Mouse (Mus musculus): ENCODE measurements around the gene Zfp606. TPM values are rescaled to one million over a fixed set of nuclear protein-coding genes. Genes with fewer than 3 reads are reported as not detected.

The Zfp606 gene
- 3.6 to 10.8 TPM (median 9.3 TPM) in 3 replicates for total RNA-seq (2017)

DNA sequence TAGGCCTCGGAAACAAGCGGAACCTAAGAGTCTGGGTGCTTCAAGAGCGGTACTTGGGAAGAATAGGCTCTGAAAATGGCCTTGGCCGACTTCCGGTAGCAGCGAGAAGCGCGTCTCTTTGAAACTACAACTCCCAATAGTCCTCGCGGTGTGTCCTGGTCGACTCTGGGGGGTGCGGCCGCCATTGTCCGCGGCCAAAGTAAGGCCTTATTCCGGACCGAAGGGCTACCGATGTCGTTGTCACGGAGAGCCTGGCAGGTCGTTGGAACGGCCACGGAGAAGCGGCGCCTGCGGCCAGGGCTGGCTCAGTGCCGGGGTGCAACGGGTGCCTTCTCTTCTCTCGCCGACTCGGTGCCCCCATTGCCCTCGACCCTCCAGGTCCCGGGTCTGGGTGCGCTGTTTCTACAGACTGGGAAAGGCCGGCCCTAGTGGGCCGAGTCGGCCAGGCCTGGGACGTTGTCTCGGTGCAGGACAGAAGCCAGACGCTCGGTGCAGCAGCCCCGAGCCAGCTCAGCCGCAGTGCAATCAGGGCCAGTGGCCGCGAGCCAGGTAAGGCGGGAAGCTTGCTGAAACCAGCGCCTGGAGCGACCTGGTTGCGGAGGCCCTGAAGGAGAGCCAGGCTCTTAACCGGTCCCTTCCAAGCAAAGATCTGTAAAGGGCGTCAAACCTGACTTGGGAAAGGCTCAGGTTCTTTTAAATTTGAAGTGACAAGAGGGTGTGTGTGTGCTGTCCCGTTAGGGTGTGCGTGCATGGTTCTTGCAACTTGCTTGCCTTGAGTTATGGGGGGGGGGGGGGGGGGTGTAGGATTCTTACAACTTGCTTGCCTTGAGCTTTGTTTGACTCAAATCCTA lies at the start of gene Zfp606:
Gene Zfp606, plus strand, starts transcription at position 136 of the 851 bp plus-strand sequence.
- ATAC-seq (replicated peaks; ENCODE audit: insufficient number of reproducible peaks, low FRiP score, low TSS enrichment, poor library complexity, severe bottlenecking): peak; percentile 99

DNA sequence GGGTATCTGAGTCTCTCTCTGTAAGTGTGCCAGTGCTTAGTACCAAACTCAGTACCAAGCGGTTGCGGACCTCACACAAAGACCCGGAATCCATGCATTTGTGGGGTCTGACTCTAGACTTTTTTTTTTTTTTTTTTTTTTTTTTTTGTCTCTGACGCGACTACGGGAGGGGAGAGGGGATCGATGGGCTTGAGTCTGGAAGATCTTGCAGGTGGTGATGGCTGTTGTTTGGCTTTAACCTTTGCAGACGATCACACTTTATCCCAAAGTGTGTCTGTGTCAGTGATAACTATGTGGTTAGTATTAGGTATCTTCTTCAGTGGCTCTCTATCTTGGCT lies 885 bp downstream of the Zfp606 start:
- ATAC-seq (replicated peaks; ENCODE audit: insufficient number of reproducible peaks, low FRiP score, low TSS enrichment, poor library complexity, severe bottlenecking): no peak

DNA sequence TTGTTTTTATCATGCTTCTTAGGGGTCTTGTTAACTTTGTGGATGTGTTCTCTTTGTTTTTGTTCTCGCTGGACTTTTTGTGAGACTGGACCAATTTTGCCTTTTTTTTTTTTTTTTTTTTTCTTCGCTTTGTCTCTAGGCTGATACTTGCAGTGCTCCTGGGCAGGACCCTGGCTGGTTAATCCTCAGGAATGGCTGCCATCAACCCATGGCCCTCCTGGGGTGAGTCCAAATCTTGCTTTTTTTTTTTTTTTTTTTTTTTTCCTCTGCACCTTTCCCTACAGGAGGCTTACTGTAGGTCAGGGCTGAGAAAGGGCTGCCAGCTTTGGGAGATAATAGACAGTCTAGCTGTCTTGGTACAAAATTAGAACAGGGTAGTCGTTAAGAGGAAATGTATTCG lies 1.4 kb downstream of the Zfp606 start:
- no peak for ATAC-seq (replicated peaks; ENCODE audit: insufficient number of reproducible peaks, low FRiP score, low TSS enrichment, poor library complexity, severe bottlenecking)

DNA sequence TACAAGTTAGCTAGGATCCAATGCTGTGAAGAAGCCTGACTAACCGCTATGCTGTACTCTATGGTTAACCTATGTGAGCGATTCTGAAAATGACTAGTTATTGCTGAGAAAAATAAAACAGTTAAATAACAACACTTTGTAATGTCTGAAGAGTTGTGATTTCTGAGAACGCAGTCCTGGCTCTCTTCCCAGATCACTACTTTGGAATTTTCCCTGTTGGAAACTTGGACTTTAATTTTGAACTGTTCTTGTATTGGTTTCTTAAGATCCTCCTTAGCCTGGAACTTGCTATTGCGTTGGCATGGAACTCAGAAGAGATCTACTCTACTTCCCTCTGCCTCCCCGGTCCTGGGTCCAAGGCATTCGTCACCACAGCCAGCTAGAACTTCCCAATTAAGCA lies 5.7 kb downstream of the Zfp606 start:
- ATAC-seq (replicated peaks; ENCODE audit: insufficient number of reproducible peaks, low FRiP score, low TSS enrichment, poor library complexity, severe bottlenecking): no peak

DNA sequence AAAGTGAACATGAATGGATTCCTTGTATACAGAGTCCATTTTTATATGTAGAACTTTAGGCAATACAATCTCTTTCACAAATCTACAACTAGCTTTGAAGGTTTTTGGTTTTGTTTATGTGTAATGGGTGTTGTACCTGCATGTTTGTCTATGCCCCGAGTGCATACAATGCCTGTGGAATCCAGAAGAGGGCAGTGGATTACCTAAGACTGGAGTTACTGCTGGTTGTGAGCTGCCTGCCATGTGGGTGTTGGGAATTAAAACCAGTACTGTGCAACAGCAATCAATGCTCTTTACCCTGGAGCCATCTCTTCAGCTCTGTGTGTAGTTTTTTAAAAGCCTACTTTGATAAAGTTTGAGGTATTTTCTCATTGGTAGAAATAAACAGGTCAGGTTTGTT lies 7.9 kb downstream of the Zfp606 start:
- no peak for ATAC-seq (replicated peaks; ENCODE audit: insufficient number of reproducible peaks, low FRiP score, low TSS enrichment, poor library complexity, severe bottlenecking)

DNA sequence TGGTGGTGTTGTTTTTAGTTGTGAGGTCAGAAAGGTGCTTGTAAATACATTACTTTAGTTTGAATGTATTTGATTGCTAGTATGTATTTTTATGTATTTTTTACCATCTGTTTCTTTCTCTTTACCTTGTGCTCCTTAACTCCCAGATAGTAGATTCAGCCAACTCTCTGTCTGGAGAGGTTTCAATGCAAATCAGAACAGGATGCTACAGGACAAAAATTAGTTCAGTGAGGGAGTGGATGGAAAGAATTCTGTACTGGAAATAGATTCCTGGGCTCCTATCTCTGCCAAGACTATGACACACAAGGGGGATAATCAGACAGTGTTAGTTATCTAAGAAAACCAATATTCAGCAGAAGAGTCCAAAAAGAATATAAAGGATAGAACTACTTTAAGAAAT lies 8.6 kb downstream of the Zfp606 start:
- ATAC-seq (replicated peaks; ENCODE audit: insufficient number of reproducible peaks, low FRiP score, low TSS enrichment, poor library complexity, severe bottlenecking): no peak

DNA sequence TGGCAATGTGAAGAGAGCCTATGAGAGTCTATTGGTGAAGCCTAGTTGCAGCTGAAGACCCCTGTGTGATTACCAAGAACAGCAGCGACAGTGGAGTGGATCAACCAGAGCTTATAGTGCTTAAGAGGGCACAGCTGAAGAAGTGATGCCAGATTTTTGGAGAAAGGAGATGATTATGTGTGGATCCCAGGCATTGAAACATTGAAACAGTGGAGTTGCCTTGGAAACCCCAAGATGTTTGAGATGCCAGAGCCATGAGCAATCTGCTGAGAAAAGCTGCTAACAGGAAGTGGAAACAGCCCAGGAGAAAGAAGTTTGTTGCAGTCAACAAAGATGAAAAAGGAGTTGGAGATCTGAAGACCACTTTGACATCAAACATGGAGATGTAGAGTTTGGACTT lies 32.8 kb downstream of the Zfp606 start:
- ATAC-seq (replicated peaks; ENCODE audit: insufficient number of reproducible peaks, low FRiP score, low TSS enrichment, poor library complexity, severe bottlenecking): no peak

GRCm38 (mm10) chr7:12512217-12512616 lies 34.1 kb downstream of the Zfp606 start, which contains the start of gene 2900092C05Rik:
2900092C05Rik (plus strand) TSS chr7:12512517.
- ATAC-seq (replicated peaks; ENCODE audit: insufficient number of reproducible peaks, low FRiP score, low TSS enrichment, poor library complexity, severe bottlenecking): no peak

Other genes starting within 250 kb of the Zfp606 start
- under 0.01 to 0.10 TPM in 2 of 3 replicates, not detected in the other for gene Vmn1r81, start 210.0 kb upstream of the Zfp606 start, total RNA-seq (2017)
- gene Vmn1r82, start 177.9 kb upstream of the Zfp606 start, total RNA-seq (2017): not detected in 3 replicates
- gene Vmn1r83, start 148.8 kb upstream of the Zfp606 start, total RNA-seq (2017): not detected in 3 replicates
- gene Vmn1r84, start 109.0 kb upstream of the Zfp606 start, total RNA-seq (2017): not detected in 3 replicates
- 1.3 to 2.5 TPM (median 1.7 TPM) in 3 replicates for gene Zfp551, start 55.5 kb upstream of the Zfp606 start, total RNA-seq (2017)
- not detected in 3 replicates for gene 2900092C05Rik, start 34.2 kb downstream of the Zfp606 start, total RNA-seq (2017)
- gene Vmn2r53, start 130.5 kb downstream of the Zfp606 start, total RNA-seq (2017): 0.11 TPM in 1 of 3 replicates, not detected in the others
- not detected in 3 replicates for gene Vmn2r54, start 162.0 kb downstream of the Zfp606 start, total RNA-seq (2017)
- gene Vmn2r55, start 206.7 kb downstream of the Zfp606 start, total RNA-seq (2017): not detected in 3 replicates